Mouse (Mus musculus) retina, embryonic 14.5 days (tissue): ENCODE data around the gene Ptpn13.
A peak's percentile ranks its signal among the peaks of the same experiment; 100 is the strongest.

Experiments used
- DNase-seq: peaks from one replicate; pipeline ENCODE4 v3.0.0-alpha.2; 2015; ENCODE audit warnings: low spot score

Gene Ptpn13

DNA sequence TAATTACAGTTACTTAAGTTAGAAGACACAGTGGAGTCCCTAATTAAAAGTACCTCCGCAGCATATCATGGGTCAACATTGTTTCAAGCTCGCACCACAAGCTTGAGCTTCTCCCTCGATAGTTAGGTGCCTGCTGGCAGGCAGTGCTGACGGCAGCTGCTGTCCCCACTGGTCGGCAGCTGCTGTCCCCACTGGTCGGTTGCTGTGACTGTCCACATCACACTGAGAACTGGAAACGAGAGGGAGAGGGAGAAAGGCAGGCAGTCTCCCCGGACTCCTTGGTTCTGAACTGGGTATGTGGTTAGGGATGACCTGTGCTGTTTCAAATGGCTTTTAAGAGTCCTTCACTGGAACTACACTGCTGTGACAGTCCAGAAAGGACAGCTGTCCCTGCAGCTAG is 33.4 kb downstream of the Ptpn13 start:
- DNase-seq, result peak; percentile 62

GRCm38 (mm10) chr5:103458959-103459675 is 34.1 kb downstream of the Ptpn13 start:
- no peak for DNase-seq

DNA sequence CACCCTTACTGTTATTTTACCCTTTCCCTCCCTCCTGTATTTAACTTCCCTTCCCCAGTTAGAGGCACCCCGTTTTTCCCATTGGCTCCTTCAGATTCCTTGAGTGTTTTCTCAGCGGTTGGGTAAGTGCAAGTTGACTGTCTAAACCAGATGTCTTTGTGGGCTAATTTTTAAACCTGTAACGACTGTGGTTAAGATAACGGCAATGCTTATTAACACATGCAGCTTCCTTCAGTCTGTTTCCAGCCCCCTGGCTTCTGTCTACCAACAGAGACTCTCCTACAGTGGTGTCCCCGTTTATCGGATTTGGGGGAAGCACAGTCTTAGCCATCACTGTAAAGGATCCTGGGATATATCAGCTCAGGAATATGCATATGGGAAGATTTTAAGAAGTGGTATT is 35.9 kb downstream of the Ptpn13 start:
- no peak for DNase-seq

DNA sequence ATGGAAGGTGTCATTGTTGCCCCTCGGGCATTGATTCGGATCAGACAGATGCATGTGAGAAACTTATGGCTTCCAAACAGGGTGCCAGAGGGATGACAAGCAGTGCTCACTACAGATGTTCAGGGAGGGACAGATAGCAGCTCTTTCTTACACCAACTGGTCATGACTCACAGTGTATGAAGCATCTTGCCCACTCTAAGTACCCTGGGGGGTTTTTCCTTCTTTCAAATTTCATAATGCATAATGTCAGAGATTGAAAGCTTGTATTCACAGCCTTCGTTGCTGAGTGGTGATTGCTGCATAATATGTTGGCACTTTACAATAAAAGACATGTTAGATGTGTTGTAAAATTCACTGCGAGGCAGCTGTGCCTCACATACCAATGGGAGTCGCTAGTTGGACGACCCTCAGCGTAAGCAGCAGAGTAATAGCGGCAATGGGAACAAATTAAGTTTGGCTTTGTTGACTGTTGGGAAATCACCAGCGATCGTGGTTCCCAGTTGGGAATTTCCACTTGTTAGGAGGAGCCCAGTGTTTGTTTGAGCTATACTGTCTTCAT is 38.7 kb downstream of the Ptpn13 start:
- no peak for DNase-seq

- DNase-seq, result no peak
These were observed 39.3 kb downstream of the Ptpn13 start for GRCm38 (mm10) chr5:103464329-103464728.

DNA sequence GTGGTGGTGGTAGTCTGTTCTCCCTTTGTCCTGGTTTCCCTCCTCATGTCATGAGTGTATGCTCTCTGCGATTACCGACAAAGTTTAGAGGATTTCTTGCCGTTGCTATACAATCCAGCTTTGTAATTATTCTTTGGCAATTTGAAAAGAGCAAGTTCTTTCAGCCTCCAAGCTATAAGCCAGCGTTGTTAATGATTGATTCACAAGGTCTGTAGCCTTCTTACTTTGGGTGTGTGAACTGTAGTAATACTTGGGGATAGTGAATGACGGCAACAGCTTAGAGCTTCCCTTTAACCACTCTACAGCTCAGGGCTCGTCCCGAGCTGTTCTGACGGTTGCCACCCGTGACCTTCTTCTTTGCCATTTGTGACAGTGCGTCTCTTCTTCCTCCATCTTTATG is 39.8 kb downstream of the Ptpn13 start:
- DNase-seq, result no peak

GRCm38 (mm10) chr5:103472670-103473069 is 47.7 kb downstream of the Ptpn13 start:
- DNase-seq, result no peak

DNA sequence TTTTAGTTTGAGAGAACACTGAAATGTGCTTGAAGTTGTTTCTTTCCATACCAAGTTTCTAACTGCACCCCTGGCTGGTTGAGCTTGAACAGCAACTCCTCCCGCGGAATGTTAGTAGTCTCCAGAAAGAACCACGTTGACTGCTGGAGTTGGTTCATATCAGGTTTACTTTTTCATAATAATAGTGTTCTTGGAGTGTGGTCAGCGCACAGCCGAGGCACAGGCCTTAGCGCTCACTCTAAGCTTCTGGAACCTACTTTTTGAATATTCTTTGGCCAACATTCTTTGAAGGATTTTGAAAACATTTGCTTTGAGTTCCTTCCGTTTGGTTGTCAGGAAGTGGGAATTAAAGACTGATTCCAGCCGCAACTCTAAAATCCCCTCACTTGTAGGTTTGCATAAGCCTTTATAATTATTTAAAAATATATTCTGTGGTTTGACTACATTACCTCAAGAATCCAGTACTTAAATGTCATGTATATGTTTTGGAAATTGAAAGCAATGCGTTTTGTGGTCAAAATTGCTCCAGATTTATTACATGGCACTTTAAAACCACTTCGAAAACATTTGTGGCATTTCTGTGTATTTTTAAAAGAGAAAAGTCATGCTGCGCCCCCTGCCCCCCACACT is 48.6 kb downstream of the Ptpn13 start:
- no peak for DNase-seq

- no peak for DNase-seq
These were observed 49.3 kb downstream of the Ptpn13 start for GRCm38 (mm10) chr5:103474259-103474658.

- no peak for DNase-seq
These were observed 50.5 kb downstream of the Ptpn13 start for GRCm38 (mm10) chr5:103475503-103475902.

- DNase-seq, result no peak
These were observed 54.5 kb downstream of the Ptpn13 start for GRCm38 (mm10) chr5:103479503-103479902.

GRCm38 (mm10) chr5:103481222-103481621 is 56.2 kb downstream of the Ptpn13 start:
- DNase-seq, result no peak

DNA sequence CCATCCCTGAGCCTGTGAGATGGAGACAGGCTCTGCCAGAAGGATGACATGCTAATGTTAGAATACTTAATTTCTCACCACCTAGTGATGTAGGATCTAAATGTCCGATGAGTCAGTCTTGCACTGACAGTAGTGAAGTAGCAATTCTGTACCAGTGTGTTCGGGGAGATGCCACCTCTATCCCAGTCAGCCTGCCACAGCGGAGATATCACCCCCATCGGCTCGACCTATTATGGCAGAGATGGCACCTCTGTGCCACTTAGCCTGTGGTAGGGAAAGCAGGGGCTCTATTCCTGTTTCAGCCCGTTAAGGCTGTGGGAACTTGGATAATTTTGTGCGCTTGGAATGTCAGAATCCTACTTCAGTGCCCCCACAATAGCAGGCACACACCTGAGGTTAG is 62.0 kb downstream of the Ptpn13 start:
- no peak for DNase-seq

DNA sequence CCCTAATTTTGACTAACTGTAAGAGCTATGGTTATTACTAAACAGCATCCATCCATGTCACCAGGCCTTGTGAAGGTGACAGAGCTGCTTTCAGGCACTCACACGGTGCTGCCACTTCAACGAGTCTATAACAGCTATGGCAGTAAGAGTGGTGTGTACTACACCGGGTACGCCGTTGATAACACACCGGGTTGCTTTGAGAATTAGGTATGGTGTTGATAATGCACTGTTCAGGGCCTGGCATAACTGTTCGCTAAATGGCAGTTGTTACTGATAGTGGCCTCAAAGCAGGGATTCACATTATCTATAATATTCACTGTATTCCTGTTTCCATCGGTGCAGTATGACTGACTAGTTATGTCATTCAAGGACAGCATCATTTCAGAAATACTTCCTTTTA is 66.0 kb downstream of the Ptpn13 start:
- DNase-seq, result no peak

GRCm38 (mm10) chr5:103491788-103492187 is 66.8 kb downstream of the Ptpn13 start:
- DNase-seq, result no peak

DNA sequence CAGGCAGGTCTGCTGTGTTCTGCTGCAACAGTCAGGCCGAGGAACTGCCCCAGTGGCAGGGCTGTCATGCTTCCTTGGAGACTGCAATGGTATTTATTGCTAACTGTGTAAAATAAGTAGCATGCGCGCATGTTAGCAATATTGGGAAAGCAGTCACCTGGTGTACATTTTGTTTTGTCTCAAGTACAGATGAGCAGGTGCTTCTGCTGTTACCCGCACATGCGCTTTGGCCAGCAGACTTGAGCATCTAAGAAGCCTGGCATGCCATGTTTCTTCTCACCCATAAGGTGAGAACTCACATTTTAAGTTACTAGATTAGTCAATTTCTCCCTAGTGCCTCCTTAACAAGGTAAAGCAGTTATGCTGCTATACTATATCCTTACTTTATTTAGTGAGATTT is 72.1 kb downstream of the Ptpn13 start:
- no peak for DNase-seq

DNA sequence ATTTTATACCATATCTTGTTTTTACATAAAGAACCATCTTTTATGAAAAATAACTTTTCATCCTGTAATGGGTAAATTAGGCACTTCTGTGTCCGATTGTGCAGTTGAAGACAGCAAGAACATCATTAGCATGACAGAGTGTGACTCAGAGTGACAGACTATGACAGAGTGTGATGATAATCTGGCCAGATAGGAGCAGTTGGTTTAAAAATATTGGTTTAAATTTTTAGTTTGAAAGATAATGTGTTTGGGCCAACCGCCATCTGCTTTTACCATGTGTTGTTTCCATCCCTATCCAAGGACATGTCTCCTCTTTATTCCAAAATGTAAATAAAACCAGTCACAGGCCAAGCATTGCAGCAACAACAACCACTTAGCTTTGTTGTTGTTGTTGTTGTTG is 72.5 kb downstream of the Ptpn13 start:
- no peak for DNase-seq

DNA sequence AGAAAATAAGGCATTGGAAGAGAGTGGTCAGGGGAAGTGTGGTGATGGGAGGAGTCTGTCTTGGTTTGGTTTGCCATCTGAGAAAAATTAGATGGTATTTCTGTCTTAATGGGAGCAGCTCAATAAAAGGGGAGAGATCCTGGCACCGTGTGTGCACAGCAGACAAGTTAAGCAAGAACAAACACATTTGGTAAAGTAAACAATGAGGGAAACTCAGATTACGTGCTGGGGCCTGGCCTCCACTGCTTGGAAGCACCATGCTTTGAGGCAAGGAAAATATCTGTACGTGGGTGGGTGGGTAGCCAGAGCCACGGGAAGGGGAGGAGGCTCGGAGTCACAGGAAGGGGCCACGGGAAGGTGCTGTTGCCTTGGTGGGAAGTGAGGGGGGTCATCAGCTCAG is 74.3 kb downstream of the Ptpn13 start:
- no peak for DNase-seq

- DNase-seq, result no peak
These were observed 76.1 kb downstream of the Ptpn13 start for GRCm38 (mm10) chr5:103501076-103501475.

DNA sequence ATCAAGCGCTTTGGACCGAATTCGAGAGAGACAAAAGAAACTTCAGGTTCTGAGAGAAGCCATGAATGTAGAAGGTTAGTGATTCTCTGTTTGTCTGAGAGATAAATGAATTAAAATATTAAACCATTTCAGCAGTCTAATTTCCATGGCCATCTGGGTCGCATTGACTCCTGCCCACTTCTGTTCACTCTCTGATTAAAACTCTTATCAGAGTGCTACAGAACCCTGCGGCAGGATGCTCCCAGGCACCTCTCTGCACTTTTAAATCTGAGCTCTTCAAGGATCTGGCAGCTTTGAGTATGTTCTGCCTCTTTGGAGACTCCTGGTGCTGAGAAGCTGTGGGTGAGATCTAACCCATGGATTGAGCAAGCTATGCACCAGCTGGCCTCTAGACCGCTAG is 76.8 kb downstream of the Ptpn13 start:
- no peak for DNase-seq

DNA sequence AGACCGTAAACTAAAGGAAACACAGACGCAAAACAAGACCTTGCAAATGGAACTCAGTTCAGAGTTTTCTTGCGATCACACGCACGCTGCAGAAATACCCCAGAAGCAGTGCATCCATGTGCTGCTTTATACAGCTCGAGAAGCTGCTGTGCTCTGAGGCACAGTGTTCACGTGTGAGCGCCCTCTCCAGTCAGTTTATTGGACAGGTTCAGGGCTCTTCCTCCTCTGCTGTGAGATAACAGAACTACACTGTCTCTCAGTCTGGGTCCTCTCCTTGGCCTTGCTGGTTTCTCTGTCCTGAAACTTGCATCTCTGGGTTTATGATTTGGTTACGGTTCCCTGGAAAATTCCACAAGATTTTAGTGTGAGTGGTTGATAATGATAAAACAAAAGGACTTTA is 88.2 kb downstream of the Ptpn13 start:
- no peak for DNase-seq

GRCm38 (mm10) chr5:103514441-103514840 is 89.4 kb downstream of the Ptpn13 start:
- no peak for DNase-seq

GRCm38 (mm10) chr5:103515876-103516275 is 90.9 kb downstream of the Ptpn13 start:
- no peak for DNase-seq

DNA sequence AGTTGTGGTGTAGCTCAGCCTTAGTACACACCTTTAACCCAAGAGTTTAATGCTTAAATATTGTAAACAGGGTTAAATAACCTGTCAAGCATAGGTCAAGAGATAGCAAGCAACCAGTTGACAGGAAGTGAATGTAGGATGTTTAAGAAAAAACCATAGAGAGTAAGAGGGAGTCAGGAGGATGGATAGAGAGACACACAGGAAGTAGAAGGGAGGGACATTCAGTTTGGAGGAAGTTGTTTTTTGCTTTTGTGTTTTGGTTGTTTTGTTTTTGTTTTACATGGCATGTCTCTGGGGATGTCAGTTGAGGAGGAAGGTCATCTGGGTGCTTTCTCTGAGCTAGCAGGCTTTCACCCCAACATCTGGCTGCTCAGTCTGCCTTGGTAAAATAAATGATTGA is 91.6 kb downstream of the Ptpn13 start:
- DNase-seq, result no peak
